Mouse (Mus musculus) forebrain, embryonic 11.5 days (tissue): ENCODE measurements around the gene Cnksr2. TPM values are rescaled to one million over a fixed set of nuclear protein-coding genes. Genes with fewer than 3 reads are reported as not detected.

Source experiments
- polyA plus RNA-seq: library from polyadenylated mRNA; unstranded; fragments of >200 nt; fragmentation: Nextera tagmentation; extraction: Ambion mirVana; gene quantifications from 2 replicates; pipeline ENCODE4 v1.2.1, GENCODE M21; 2014

Cnksr2 gene
- polyA plus RNA-seq, 1 experiment from 2014 or later: 4.6 TPM

Other genes with a start within 250 kb of the Cnksr2 start
- gene Klhl34, start 224.9 kb downstream of the Cnksr2 start, polyA plus RNA-seq: 1.0 and 1.2 TPM in 2 replicates